Mouse (Mus musculus): ENCODE measurements around the gene Irak3.

Irak3 gene

GRCm38 (mm10) chr10:120202467-120203250, 729 bp upstream of the Irak3 start:
- no peak for DNase-seq

GRCm38 (mm10) chr10:120201131-120201921, 604 bp downstream of the Irak3 start, which contains the start of gene Tmbim4:
Gene Tmbim4 (plus strand): TSS chr10:120201590.
- no peak for DNase-seq

GRCm38 (mm10) chr10:120197061-120197835, 4.7 kb downstream of the Irak3 start:
- no peak for DNase-seq

- DNase-seq = no peak
Observed at GRCm38 (mm10) chr10:120193255-120193654, 8.7 kb downstream of the Irak3 start.

GRCm38 (mm10) chr10:120192278-120192677, 9.7 kb downstream of the Irak3 start:
- DNase-seq = no peak

GRCm38 (mm10) chr10:120191165-120191564, 10.8 kb downstream of the Irak3 start:
- DNase-seq = no peak

GRCm38 (mm10) chr10:120189782-120190181, 12.1 kb downstream of the Irak3 start:
- no peak for DNase-seq

- no peak for DNase-seq
Observed at GRCm38 (mm10) chr10:120189276-120189675, 12.7 kb downstream of the Irak3 start.

- no peak for DNase-seq
Observed at GRCm38 (mm10) chr10:120188513-120188912, 13.4 kb downstream of the Irak3 start.

GRCm38 (mm10) chr10:120183342-120183741, 18.6 kb downstream of the Irak3 start:
- DNase-seq = no peak

- DNase-seq = no peak
Observed at GRCm38 (mm10) chr10:120182887-120183286, 19.0 kb downstream of the Irak3 start.

GRCm38 (mm10) chr10:120174192-120174705, 27.7 kb downstream of the Irak3 start:
- no peak for DNase-seq

- DNase-seq = no peak
Observed at GRCm38 (mm10) chr10:120171340-120171739, 30.6 kb downstream of the Irak3 start.

- DNase-seq = no peak
Observed at GRCm38 (mm10) chr10:120170277-120170676, 31.7 kb downstream of the Irak3 start.

- no peak for DNase-seq
Observed at GRCm38 (mm10) chr10:120169841-120170240, 32.1 kb downstream of the Irak3 start.

- DNase-seq = no peak
Observed at GRCm38 (mm10) chr10:120169064-120169463, 32.9 kb downstream of the Irak3 start.

GRCm38 (mm10) chr10:120168070-120168469, 33.9 kb downstream of the Irak3 start:
- DNase-seq = no peak

- no peak for DNase-seq
Observed at GRCm38 (mm10) chr10:120165793-120166503, 36.0 kb downstream of the Irak3 start.

GRCm38 (mm10) chr10:120164931-120165792, 36.8 kb downstream of the Irak3 start:
- DNase-seq = no peak

GRCm38 (mm10) chr10:120163490-120163889, 38.4 kb downstream of the Irak3 start:
- no peak for DNase-seq

GRCm38 (mm10) chr10:120162840-120163239, 39.1 kb downstream of the Irak3 start:
- no peak for DNase-seq

All from cerebellum, adult 9-10 months (tissue).